Mouse (Mus musculus): ENCODE data around the gene Ppp1r9a.

- no peak for TF ChIP-seq CTCF (IDR thresholded peaks at IDR 0.05; ENCODE audit: borderline replicate concordance, insufficient read depth, low read depth, low read length)
- TF ChIP-seq POLR2A (IDR thresholded peaks at IDR 0.05; ENCODE audit: borderline replicate concordance, insufficient read depth, low read length), result no peak
Observed at GRCm38 (mm10) chr6:4967236-4967635, 64.5 kb downstream of the Ppp1r9a start.

All from cerebellum, adult 2 months (tissue).